Mouse (Mus musculus): ENCODE data around the gene Wnk1. TPM values are rescaled to one million over a fixed set of nuclear protein-coding genes. Genes with fewer than 3 reads are reported as not detected.
"Not testable (repeated sequence)": the region's sequence is repeated elsewhere in the genome, so short reads cannot be mapped to it uniquely, and the experiment has no call there.

Gene Wnk1
- 85.6 and 112 TPM in 2 replicates for polyA plus RNA-seq (2014; fragmentation: Nextera tagmentation; extraction: Ambion mirVana)

- no peaks in the 10 kb centered on the region for H3K36me3 ChIP-seq (ENCODE audit: control insufficient read depth, insufficient read depth, low read length)
- peak within 1 kb of the TSS; percentile 95 for H3K9ac ChIP-seq (ENCODE audit: low read depth, low read length)
- WGBS (ENCODE audit: insufficient replicate concordance), result under 1% methylated on average over 55 of the region's 59 CpGs
- peak within 1 kb of the TSS; percentile 84 for H3K4me2 ChIP-seq
- peaks cover 4% of the 10 kb centered on the region; the same call in 1 of the 2 replicates for H3K4me1 ChIP-seq (ENCODE audit: control insufficient read depth, insufficient read depth, low read length)
- peak within 1 kb of the TSS; percentile 99 for H3K27ac ChIP-seq (ENCODE audit: low read depth, low read length)
- peak; percentile 91 for ATAC-seq (replicated peaks; ENCODE audit: insufficient number of reproducible peaks, low FRiP score, low TSS enrichment)
- peak within 1 kb of the TSS; percentile 97 for H3K4me3 ChIP-seq (ENCODE audit: low read depth, low read length)
- H3K9me3 ChIP-seq (replicated peaks; ENCODE audit: control insufficient read depth, low read length), result no peaks in the 10 kb centered on the region
- H3K27me3 ChIP-seq (ENCODE audit: control insufficient read depth, insufficient read depth, low read length), result no peaks in the 10 kb centered on the region
Observed at GRCm38 (mm10) chr6:120038366-120039255, at the start of gene Wnk1. TSS of gene Wnk1 (minus strand) at chr6:120038672.

- ATAC-seq (replicated peaks; ENCODE audit: insufficient number of reproducible peaks, low FRiP score, low TSS enrichment); H3K9ac ChIP-seq (ENCODE audit: low read depth, low read length); H3K4me2 ChIP-seq; H3K4me3 ChIP-seq (ENCODE audit: low read depth, low read length); H3K27me3 ChIP-seq (ENCODE audit: control insufficient read depth, insufficient read depth, low read length); H3K4me1 ChIP-seq (ENCODE audit: control insufficient read depth, insufficient read depth, low read length); H3K27ac ChIP-seq (ENCODE audit: low read depth, low read length); H3K36me3 ChIP-seq (ENCODE audit: control insufficient read depth, insufficient read depth, low read length); H3K9me3 ChIP-seq (replicated peaks; ENCODE audit: control insufficient read depth, low read length): not testable (repeated sequence)
- 87% methylated on average over 6 of the region's 8 CpGs for WGBS (ENCODE audit: insufficient replicate concordance)
Observed at GRCm38 (mm10) chr6:120087041-120087440, 48.6 kb upstream of the Wnk1 start.

- Histone ChIP-seq H3K36me3 (ENCODE audit: control insufficient read depth, insufficient read depth, low read length) (no peaks in the 10 kb centered on the region), H3K4me2 (no peak overlapping the region), H3K9ac (ENCODE audit: low read depth, low read length) (no peak overlapping the region), H3K27me3 (ENCODE audit: control insufficient read depth, insufficient read depth, low read length) (no peaks in the 10 kb centered on the region), H3K4me3 (ENCODE audit: low read depth, low read length) (no peak overlapping the region), H3K4me1 (ENCODE audit: control insufficient read depth, insufficient read depth, low read length) (no peaks in the 10 kb centered on the region), H3K9me3 (replicated peaks; ENCODE audit: control insufficient read depth, low read length) (no peaks in the 10 kb centered on the region), H3K27ac (ENCODE audit: low read depth, low read length) (no peak overlapping the region)
- no peak for ATAC-seq (replicated peaks; ENCODE audit: insufficient number of reproducible peaks, low FRiP score, low TSS enrichment)
- 62% methylated on average over 3 of the region's 3 CpGs for WGBS (ENCODE audit: insufficient replicate concordance)
Observed at GRCm38 (mm10) chr6:120085832-120086231, 47.4 kb upstream of the Wnk1 start.

GRCm38 (mm10) chr6:120084983-120085382 lies 46.5 kb upstream of the Wnk1 start:
- no peaks in the 10 kb centered on the region for H3K27me3 ChIP-seq (ENCODE audit: control insufficient read depth, insufficient read depth, low read length)
- no peaks in the 10 kb centered on the region for H3K36me3 ChIP-seq (ENCODE audit: control insufficient read depth, insufficient read depth, low read length)
- H3K4me3 ChIP-seq (ENCODE audit: low read depth, low read length), result no peak overlapping the region
- no peaks in the 10 kb centered on the region for H3K4me1 ChIP-seq (ENCODE audit: control insufficient read depth, insufficient read depth, low read length)
- ATAC-seq (replicated peaks; ENCODE audit: insufficient number of reproducible peaks, low FRiP score, low TSS enrichment), result no peak
- no peak overlapping the region for H3K27ac ChIP-seq (ENCODE audit: low read depth, low read length)
- 88% methylated on average over 2 of the region's 2 CpGs for WGBS (ENCODE audit: insufficient replicate concordance)
- H3K4me2 ChIP-seq, result no peak overlapping the region
- no peak overlapping the region for H3K9ac ChIP-seq (ENCODE audit: low read depth, low read length)
- no peaks in the 10 kb centered on the region for H3K9me3 ChIP-seq (replicated peaks; ENCODE audit: control insufficient read depth, low read length)

GRCm38 (mm10) chr6:120083442-120083841 lies 45.0 kb upstream of the Wnk1 start:
- H3K4me2 ChIP-seq, result no peak overlapping the region
- no peaks in the 10 kb centered on the region for H3K36me3 ChIP-seq (ENCODE audit: control insufficient read depth, insufficient read depth, low read length)
- H3K9ac ChIP-seq (ENCODE audit: low read depth, low read length), result no peak overlapping the region
- WGBS (ENCODE audit: insufficient replicate concordance), result 60% methylated on average over 6 of the region's 6 CpGs
- H3K27me3 ChIP-seq (ENCODE audit: control insufficient read depth, insufficient read depth, low read length), result no peaks in the 10 kb centered on the region
- H3K4me1 ChIP-seq (ENCODE audit: control insufficient read depth, insufficient read depth, low read length), result no peaks in the 10 kb centered on the region
- no peak overlapping the region for H3K27ac ChIP-seq (ENCODE audit: low read depth, low read length)
- no peak for ATAC-seq (replicated peaks; ENCODE audit: insufficient number of reproducible peaks, low FRiP score, low TSS enrichment)
- H3K9me3 ChIP-seq (replicated peaks; ENCODE audit: control insufficient read depth, low read length), result no peaks in the 10 kb centered on the region
- no peak overlapping the region for H3K4me3 ChIP-seq (ENCODE audit: low read depth, low read length)

GRCm38 (mm10) chr6:120082951-120083411 lies 44.5 kb upstream of the Wnk1 start:
- WGBS (ENCODE audit: insufficient replicate concordance), result 75% methylated on average over 8 of the region's 8 CpGs
- Histone ChIP-seq H3K36me3 (ENCODE audit: control insufficient read depth, insufficient read depth, low read length) (no peaks in the 10 kb centered on the region), H3K27me3 (ENCODE audit: control insufficient read depth, insufficient read depth, low read length) (no peaks in the 10 kb centered on the region), H3K9ac (ENCODE audit: low read depth, low read length) (no peak overlapping the region), H3K27ac (ENCODE audit: low read depth, low read length) (no peak overlapping the region), H3K4me3 (ENCODE audit: low read depth, low read length) (no peak overlapping the region), H3K9me3 (replicated peaks; ENCODE audit: control insufficient read depth, low read length) (no peaks in the 10 kb centered on the region), H3K4me1 (ENCODE audit: control insufficient read depth, insufficient read depth, low read length) (no peaks in the 10 kb centered on the region), H3K4me2 (no peak overlapping the region)
- ATAC-seq (replicated peaks; ENCODE audit: insufficient number of reproducible peaks, low FRiP score, low TSS enrichment), result no peak

GRCm38 (mm10) chr6:120082251-120082950 lies 43.9 kb upstream of the Wnk1 start:
- no peak overlapping the region for H3K4me2 ChIP-seq
- no peaks in the 10 kb centered on the region for H3K36me3 ChIP-seq (ENCODE audit: control insufficient read depth, insufficient read depth, low read length)
- no peaks in the 10 kb centered on the region for H3K9me3 ChIP-seq (replicated peaks; ENCODE audit: control insufficient read depth, low read length)
- H3K4me3 ChIP-seq (ENCODE audit: low read depth, low read length), result no peak overlapping the region
- 87% methylated on average over 6 of the region's 6 CpGs for WGBS (ENCODE audit: insufficient replicate concordance)
- no peaks in the 10 kb centered on the region for H3K4me1 ChIP-seq (ENCODE audit: control insufficient read depth, insufficient read depth, low read length)
- H3K9ac ChIP-seq (ENCODE audit: low read depth, low read length), result no peak overlapping the region
- no peak for ATAC-seq (replicated peaks; ENCODE audit: insufficient number of reproducible peaks, low FRiP score, low TSS enrichment)
- no peak overlapping the region for H3K27ac ChIP-seq (ENCODE audit: low read depth, low read length)
- H3K27me3 ChIP-seq (ENCODE audit: control insufficient read depth, insufficient read depth, low read length), result no peaks in the 10 kb centered on the region

GRCm38 (mm10) chr6:120081516-120081915 lies 43.0 kb upstream of the Wnk1 start:
- Histone ChIP-seq H3K9ac (ENCODE audit: low read depth, low read length) (no peak overlapping the region), H3K27me3 (ENCODE audit: control insufficient read depth, insufficient read depth, low read length) (no peaks in the 10 kb centered on the region), H3K4me3 (ENCODE audit: low read depth, low read length) (no peak overlapping the region), H3K4me1 (ENCODE audit: control insufficient read depth, insufficient read depth, low read length) (no peaks in the 10 kb centered on the region), H3K36me3 (ENCODE audit: control insufficient read depth, insufficient read depth, low read length) (no peaks in the 10 kb centered on the region), H3K27ac (ENCODE audit: low read depth, low read length) (no peak overlapping the region), H3K9me3 (replicated peaks; ENCODE audit: control insufficient read depth, low read length) (no peaks in the 10 kb centered on the region), H3K4me2 (no peak overlapping the region)
- 79% methylated on average over 4 of the region's 4 CpGs for WGBS (ENCODE audit: insufficient replicate concordance)
- no peak for ATAC-seq (replicated peaks; ENCODE audit: insufficient number of reproducible peaks, low FRiP score, low TSS enrichment)
